Mouse (Mus musculus): ENCODE results near the gene Trak2. TPM values are rescaled to one million over a fixed set of nuclear protein-coding genes. Genes with fewer than 3 reads are reported as not detected.

Gene Trak2
- total RNA-seq, 2 experiments from 2014 or later: 56.6 to 82.4 TPM

- ATAC-seq (replicated peaks; ENCODE audit: low FRiP score, low TSS enrichment, poor library complexity, severe bottlenecking): peak; percentile 43; the same call in 1 of the 2 replicates
Measured at GRCm38 (mm10) chr1:58955716-58956115, 17.5 kb downstream of the Trak2 start.

GRCm38 (mm10) chr1:58954578-58955410, 18.4 kb downstream of the Trak2 start:
- ATAC-seq (replicated peaks; ENCODE audit: low FRiP score, low TSS enrichment, poor library complexity, severe bottlenecking): peak; percentile 29; the same call in 1 of the 2 replicates

GRCm38 (mm10) chr1:58953686-58954434, 19.4 kb downstream of the Trak2 start:
- peak; percentile 92 for ATAC-seq (replicated peaks; ENCODE audit: low FRiP score, low TSS enrichment, poor library complexity, severe bottlenecking)

- ATAC-seq (replicated peaks; ENCODE audit: low FRiP score, low TSS enrichment, poor library complexity, severe bottlenecking): no peak
Measured at GRCm38 (mm10) chr1:58952997-58953396, 20.2 kb downstream of the Trak2 start.

GRCm38 (mm10) chr1:58952526-58952925, 20.7 kb downstream of the Trak2 start:
- no peak for ATAC-seq (replicated peaks; ENCODE audit: low FRiP score, low TSS enrichment, poor library complexity, severe bottlenecking)

GRCm38 (mm10) chr1:58951841-58952240, 21.4 kb downstream of the Trak2 start:
- ATAC-seq (replicated peaks; ENCODE audit: low FRiP score, low TSS enrichment, poor library complexity, severe bottlenecking): no peak

GRCm38 (mm10) chr1:58950899-58951648, 22.2 kb downstream of the Trak2 start:
- ATAC-seq (replicated peaks; ENCODE audit: low FRiP score, low TSS enrichment, poor library complexity, severe bottlenecking): no peak

GRCm38 (mm10) chr1:58949561-58950106, 23.6 kb downstream of the Trak2 start:
- no peak for ATAC-seq (replicated peaks; ENCODE audit: low FRiP score, low TSS enrichment, poor library complexity, severe bottlenecking)

- ATAC-seq (replicated peaks; ENCODE audit: low FRiP score, low TSS enrichment, poor library complexity, severe bottlenecking): no peak
Measured at GRCm38 (mm10) chr1:58946718-58947117, 26.5 kb downstream of the Trak2 start.

- ATAC-seq (replicated peaks; ENCODE audit: low FRiP score, low TSS enrichment, poor library complexity, severe bottlenecking): no peak
Measured at GRCm38 (mm10) chr1:58945960-58946670, 27.1 kb downstream of the Trak2 start.

- no peak for ATAC-seq (replicated peaks; ENCODE audit: low FRiP score, low TSS enrichment, poor library complexity, severe bottlenecking)
Measured at GRCm38 (mm10) chr1:58945523-58945922, 27.7 kb downstream of the Trak2 start.

GRCm38 (mm10) chr1:58937606-58938099, 35.6 kb downstream of the Trak2 start:
- ATAC-seq (replicated peaks; ENCODE audit: low FRiP score, low TSS enrichment, poor library complexity, severe bottlenecking): no peak

- no peak for ATAC-seq (replicated peaks; ENCODE audit: low FRiP score, low TSS enrichment, poor library complexity, severe bottlenecking)
Measured at GRCm38 (mm10) chr1:58936746-58937605, 36.3 kb downstream of the Trak2 start.

- ATAC-seq (replicated peaks; ENCODE audit: low FRiP score, low TSS enrichment, poor library complexity, severe bottlenecking): no peak
Measured at GRCm38 (mm10) chr1:58926664-58927063, 46.6 kb downstream of the Trak2 start.

- no peak for ATAC-seq (replicated peaks; ENCODE audit: low FRiP score, low TSS enrichment, poor library complexity, severe bottlenecking)
Measured at GRCm38 (mm10) chr1:58917566-58917965, 55.7 kb downstream of the Trak2 start.

- no peak for ATAC-seq (replicated peaks; ENCODE audit: low FRiP score, low TSS enrichment, poor library complexity, severe bottlenecking)
Measured at GRCm38 (mm10) chr1:58909636-58910272, 63.5 kb downstream of the Trak2 start.

GRCm38 (mm10) chr1:58903681-58904080, 69.5 kb downstream of the Trak2 start:
- no peak for ATAC-seq (replicated peaks; ENCODE audit: low FRiP score, low TSS enrichment, poor library complexity, severe bottlenecking)
